Mouse (Mus musculus) cerebellum, adult 8-10 months (tissue): Measurements from ENCODE around the gene Gipr.

Source experiments
- DNase-seq: peaks from one replicate; pipeline ENCODE4 v3.0.0; 2022

The Gipr gene

DNA sequence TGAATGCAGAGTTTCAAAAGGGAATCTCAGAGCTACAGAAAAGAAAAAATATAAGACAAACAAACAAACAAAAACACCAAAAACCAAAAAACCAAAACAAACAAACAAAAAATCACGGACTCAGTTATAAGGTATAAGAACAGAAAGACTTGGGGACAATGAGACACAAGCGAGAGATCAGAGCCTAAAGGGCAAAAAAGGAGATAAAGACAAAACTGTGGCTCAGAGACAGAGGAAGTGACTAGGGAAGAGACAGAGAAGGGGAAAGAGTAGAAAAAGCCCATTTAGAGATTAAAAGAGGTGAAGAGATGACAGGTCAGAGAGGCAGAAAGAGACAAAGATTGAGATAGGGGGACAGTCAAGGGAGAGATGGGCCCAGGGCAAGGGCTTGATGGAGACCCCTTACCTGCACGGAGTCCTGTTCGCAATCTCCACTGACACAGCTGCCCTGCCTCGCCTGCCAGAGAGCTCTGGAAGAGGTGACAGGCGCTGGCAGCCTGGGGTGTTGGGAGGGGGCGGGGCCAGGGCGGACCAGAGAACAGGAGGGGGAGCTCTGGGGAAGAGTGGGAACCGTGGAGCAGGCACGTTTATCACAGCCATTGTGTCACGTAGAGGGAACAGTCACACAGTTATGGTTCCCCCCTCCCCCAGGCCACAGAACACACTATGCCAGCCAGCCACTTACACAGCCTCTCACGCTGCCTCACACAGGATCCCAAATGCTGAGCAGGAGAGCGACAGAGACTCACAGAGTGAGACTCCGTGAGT lies at the start of gene Gipr:
Gene Gipr (minus strand): TSS at position 472 of the 768 bp plus-strand sequence.
- no peak for DNase-seq

DNA sequence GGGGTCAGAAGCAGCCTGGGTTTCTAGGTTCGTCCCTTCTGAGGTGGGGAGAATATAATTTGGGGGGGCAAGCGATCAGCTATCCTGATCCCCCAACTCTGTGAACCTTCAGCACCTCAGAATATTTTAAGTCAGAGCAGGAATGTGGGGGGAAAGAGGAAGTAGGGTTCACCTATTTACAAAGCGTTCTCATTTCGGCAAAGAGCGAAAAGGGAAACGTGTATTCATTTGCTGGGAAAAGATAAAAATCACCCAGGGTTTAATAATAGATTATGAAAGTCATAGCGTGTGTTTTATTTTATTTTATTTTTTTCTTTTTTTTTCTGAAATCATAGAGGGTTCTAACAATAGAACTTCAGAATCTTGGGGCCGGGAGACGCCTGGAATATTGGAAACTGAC lies 49.0 kb upstream of the Gipr start:
- no peak for DNase-seq

DNA sequence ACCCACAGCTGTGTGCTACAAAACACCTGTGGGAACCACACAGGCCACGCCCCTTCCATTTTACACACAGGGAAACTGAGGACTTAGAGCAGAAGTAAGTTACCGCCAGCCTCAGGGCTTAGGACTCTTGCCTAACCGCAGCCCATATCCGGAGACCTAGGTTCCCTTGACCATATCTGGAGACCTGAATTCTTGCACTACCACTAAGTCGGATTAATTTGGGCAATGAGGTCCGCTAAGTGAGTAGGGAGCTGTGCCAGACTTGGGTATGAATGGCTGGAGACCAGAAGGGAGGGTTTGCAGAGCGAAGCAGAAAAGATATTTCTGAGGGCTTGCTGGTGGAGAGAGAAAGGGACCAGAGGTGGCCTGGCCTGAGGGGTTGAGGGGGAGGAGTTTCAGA lies 48.4 kb upstream of the Gipr start:
- DNase-seq = no peak

DNA sequence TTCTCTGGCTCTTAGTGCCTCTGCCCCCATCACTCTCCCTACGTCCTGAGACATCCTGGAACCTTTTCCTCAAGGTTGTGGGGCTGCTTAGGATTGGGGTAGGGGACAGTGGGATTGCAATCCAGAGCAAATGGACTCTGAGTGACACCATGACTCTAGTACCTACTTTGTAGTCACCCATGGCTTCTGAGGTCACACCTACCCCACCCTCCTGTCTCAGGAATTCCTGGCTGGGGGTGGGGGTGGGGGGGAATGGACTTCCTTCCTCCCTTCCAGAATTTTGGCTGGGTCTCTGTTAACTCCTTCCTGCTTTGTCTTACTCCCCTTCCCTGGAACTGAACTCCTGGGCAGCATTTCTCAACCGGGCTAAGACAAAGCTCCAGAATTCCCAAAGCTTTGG lies 47.5 kb upstream of the Gipr start:
- no peak for DNase-seq

DNA sequence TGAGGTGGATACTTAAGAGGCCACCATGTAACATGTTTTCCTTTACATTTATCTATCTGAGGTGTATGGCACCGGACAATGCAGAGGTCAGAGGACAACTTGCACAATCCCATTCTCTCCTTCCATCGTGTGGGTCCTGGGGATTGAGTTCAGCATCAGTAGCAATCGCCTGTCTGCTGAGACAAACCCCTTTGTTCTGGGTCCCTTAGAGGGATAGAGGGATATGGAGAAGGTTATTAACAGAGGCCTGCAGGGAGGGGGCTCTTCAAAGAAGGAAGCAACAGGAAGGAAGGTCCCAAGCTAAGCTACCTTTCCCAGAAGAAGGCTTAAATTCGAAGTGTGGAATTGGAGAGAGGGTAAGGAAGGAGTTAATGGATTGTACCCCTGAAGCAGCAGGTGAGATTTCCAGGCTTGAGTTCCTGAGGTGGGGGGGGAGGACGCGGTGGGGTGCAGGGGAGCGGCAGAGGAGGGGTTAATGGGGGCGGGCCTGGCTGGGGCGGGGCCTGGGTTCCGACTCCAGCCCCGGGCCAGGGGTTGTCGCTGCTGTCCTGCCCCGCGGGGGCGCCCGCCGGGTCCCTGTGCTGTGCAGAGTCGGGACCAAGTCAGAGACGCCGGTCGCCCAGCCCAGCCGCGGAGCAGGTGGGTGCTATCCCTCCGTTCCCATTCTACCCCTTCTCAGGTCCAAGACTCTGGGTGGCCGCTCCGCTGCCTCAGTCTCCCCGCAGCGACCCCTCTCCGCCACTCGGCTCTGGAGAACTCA lies 46.2 kb upstream of the Gipr start, which contains the start of gene Gpr4:
Gene Gpr4 (plus strand): TSS at position 543 of the 760 bp plus-strand sequence.
- DNase-seq = no peak

- no peak for DNase-seq
Observed at GRCm38 (mm10) chr7:19211041-19211675, 45.2 kb upstream of the Gipr start.

DNA sequence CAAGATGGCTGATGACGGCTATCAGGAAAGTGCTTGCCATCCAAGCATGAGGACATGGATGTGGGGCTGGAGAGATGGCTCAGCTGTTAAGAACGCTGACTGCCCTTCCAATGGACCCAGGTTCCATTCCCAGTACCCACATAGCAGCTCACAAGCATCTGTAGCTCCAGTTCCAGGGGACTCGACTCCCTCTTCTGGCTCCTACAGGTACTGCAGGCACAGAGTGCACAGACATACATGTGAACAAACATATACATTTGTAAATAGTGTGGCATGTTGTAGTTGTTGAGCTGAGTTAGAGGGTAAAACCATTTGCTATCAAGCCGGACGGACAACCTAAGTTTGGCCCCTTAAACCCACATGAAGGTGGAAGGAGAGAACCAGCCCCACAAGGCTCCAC lies 44.1 kb upstream of the Gipr start:
- DNase-seq = no peak

DNA sequence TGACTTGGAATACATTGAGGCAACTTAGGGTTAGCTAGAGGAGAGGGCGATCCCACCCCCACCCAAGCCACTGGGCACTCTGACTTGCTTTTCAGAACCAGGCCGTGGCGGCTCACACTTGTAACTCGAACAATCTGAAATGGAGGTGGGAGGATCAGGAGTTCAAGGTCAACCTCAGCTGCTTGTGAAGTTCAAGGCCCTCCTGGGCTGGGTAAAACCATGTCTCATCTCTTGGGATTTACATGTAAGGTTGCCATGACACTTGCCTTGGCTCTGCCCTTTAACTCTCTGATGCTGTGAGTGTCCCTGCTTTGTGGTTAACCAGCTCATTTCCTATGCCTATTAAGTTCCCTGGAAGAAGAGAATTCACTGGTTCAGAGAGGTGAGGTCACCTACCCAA lies 43.6 kb upstream of the Gipr start:
- DNase-seq = no peak

GRCm38 (mm10) chr7:19208944-19209472 lies 43.1 kb upstream of the Gipr start:
- peak; percentile 60 for DNase-seq

DNA sequence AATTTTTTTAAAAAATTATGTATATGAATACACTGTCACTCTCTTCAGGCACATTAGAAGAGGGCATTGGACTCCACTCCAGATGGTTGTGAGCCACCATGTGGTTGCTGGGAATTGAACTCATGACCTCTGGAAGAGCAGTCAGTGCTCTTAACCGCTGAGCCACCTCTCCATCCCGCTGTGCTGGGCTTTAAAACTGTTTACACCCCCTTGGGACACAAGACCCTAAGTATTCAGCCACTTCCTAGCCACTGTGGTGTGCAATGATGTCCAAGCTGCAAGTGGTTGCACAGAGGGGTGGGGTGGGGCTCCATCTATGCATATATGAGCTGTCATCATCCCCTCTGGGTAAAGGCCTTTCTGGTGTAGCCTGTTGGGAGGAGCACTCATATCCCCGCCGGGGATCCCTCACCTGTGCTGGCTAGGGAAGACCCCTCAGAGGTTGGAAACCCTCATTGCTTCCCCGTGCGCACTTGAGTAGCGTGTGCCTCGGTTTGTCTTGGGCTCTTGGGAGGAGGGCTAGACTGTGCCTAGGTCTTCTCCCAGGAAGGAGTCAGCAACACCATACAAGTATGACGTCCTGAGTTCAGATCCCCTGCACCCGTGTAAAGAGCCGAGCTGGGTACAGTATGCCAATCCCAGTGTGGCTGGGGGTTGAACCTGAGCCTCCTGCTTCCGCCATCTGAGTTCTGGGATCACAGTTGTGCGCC lies 42.4 kb upstream of the Gipr start:
- DNase-seq = no peak

GRCm38 (mm10) chr7:19202065-19202850 lies 36.3 kb upstream of the Gipr start:
- DNase-seq = no peak

- DNase-seq = no peak
Observed at GRCm38 (mm10) chr7:19201660-19202059, 35.7 kb upstream of the Gipr start.

GRCm38 (mm10) chr7:19197985-19198384 lies 32.1 kb upstream of the Gipr start:
- DNase-seq = no peak

DNA sequence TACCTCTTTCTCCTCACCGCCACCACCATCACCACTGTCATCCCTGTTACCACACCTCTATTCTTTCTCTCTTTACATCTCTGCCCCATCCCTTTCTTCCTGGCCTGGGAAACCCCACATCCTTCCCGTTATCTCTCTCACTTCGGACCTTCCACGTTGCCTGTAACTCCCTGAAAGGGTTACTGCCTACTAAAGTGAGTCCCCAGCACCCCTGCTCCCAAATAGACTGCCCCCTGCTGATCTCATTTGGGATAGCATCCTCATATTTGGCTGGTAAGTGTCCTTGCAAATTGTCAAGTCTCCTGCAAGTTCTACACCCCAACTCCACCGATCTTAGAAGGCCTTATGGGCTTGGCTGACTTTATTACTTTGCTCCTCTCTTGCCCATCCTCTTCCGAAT lies 30.7 kb upstream of the Gipr start:
- DNase-seq = peak; percentile 44

DNA sequence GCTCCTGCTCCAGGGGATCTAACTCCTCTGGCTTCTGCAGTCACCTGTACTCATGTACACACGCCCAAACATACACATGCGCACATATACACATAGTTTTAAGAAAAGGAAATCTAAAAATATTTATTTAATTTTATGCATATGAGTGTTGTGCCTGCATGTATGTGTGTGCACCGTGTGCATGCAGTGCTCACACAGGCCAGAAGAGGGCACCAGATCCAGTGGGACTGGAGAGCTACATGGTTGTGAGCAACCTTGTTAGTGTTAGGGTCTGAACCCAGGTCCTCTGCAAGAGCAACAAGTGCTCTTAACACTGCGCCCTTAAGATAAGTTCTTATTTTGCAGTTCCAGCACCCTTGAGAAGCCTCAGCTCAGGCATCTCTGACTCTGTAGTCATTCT lies 28.7 kb upstream of the Gipr start:
- no peak for DNase-seq

GRCm38 (mm10) chr7:19184758-19185157 lies 18.8 kb upstream of the Gipr start:
- DNase-seq = no peak

- DNase-seq = no peak
Observed at GRCm38 (mm10) chr7:19184250-19184649, 18.3 kb upstream of the Gipr start.

GRCm38 (mm10) chr7:19180862-19181429 lies 15.0 kb upstream of the Gipr start:
- DNase-seq = no peak

DNA sequence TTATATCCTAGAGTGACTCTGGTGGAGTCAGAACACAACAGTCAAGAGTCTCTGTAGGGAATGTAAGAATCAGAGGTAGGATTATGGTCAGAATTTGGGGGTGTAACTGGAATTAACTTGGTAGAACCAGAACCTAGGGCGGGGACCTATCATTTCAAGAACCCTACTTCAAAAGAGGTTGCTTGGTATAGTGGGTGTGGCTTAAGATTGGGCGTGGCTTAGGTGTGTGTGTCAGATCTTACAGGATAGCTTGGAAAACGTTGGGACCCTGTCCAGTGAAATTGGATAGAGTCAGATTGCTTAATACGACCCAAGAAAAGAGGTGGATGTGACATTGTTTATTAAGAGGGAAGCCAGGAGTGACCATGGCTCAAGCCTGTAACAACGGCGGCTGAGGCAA lies 14.0 kb upstream of the Gipr start:
- DNase-seq = no peak

DNA sequence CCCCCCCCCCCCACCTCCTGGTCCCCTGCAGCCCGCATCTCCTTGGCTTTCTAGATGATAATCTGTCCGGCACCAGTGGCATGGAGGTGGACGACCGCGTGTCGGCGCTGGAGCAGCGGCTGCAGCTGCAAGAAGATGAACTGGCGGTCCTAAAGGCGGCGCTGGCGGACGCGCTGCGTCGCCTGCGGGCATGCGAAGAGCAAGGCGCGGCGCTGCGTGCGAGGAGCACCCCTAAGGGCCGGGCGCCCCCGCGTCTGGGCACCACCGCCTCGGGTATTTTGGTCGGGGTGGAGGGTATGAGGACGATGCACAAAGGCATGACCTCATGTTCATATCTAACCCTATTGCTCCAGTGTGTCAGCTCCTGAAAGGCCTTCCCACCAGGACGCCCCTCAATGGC lies 13.2 kb upstream of the Gipr start:
- DNase-seq = peak; percentile 50

DNA sequence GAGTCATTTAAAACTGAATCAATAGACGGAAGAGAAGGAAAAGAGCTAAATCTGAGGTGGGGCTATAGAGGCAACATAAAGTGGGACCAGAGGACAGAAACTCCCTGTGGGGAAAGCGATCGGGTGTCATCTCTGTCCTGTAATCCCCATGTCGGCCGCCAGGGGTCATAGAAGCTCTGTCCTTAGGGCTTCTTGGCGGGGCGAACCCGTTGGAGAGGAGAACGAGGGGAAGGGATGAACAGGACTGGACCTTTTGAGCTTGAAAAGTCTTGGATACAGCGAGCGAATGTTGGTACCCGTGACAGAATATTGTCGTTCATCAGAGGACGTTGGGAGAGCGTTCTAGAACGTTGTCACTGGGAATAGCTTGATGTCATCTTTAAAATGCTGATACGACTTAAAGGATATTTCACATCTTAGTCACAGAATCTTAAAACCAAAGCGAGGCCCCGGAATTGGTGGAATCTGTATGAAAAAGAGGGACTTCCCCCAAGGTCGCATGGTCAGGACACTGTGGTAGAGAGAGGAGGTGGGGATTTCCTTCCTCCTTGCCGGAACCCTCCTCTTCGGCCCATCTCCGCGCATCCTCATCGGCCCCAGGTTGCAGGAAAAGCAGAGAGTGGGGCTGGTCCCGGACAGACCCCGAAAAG lies 12.6 kb upstream of the Gipr start:
- DNase-seq = peak; percentile 89
